Mouse (Mus musculus) hindbrain, embryonic 14.5 days (tissue): ENCODE results near the gene Hist1h2ab. TPM values are rescaled to one million over a fixed set of nuclear protein-coding genes. Genes with fewer than 3 reads are reported as not detected.

Experiments used
- microRNA-seq: library from miRNA; unstranded; fragments of <30 nt; microRNA quantifications from one replicate; pipeline ENCODE4, GENCODE M21; 2016
- polyA plus RNA-seq: library from polyadenylated mRNA; unstranded; fragments of >200 nt; fragmentation: Nextera tagmentation; extraction: Ambion mirVana; gene quantifications from 2 replicates; pipeline ENCODE4 v1.2.1, GENCODE M21; 2014

Hist1h2ab gene
- polyA plus RNA-seq, 1 experiment from 2014 or later, result 6.7 TPM

Small RNAs within 50 kb of the gene (microRNA-seq; reads per million reads assigned to microRNA genes)
- gene Gm44314 (not detected), gene Gm44484 (not detected)

Other genes with a start within 250 kb of the Hist1h2ab start
- gene Hist1h4h, start 220.1 kb upstream of the Hist1h2ab start, polyA plus RNA-seq, result 3.2 and 3.3 TPM in 2 replicates
- 0.81 and 3.3 TPM in 2 replicates for gene Hist1h2af, start 217.2 kb upstream of the Hist1h2ab start, polyA plus RNA-seq
- 1.2 TPM in 1 of 2 replicates, not detected in the other for gene Hist1h3g, start 215.7 kb upstream of the Hist1h2ab start, polyA plus RNA-seq
- gene Hist1h2bh, start 207.7 kb upstream of the Hist1h2ab start, polyA plus RNA-seq, result 0.22 TPM in 1 of 2 replicates, not detected in the other
- 0.28 and 0.29 TPM in 2 replicates for gene Hist1h3f, start 207.1 kb upstream of the Hist1h2ab start, polyA plus RNA-seq
- not detected in 2 replicates for gene Hist1h4f, start 199.5 kb upstream of the Hist1h2ab start, polyA plus RNA-seq
- 0.12 and 0.17 TPM in 2 replicates for gene Hist1h1d, start 197.9 kb upstream of the Hist1h2ab start, polyA plus RNA-seq
- gene Hist1h3e, start 188.8 kb upstream of the Hist1h2ab start, polyA plus RNA-seq, result 1.5 and 3.1 TPM in 2 replicates
- gene Hist1h2ae, start 179.9 kb upstream of the Hist1h2ab start, polyA plus RNA-seq, result 21.8 and 22.5 TPM in 2 replicates
- 0.94 and 2.3 TPM in 2 replicates for gene Hist1h2bg, start 179.7 kb upstream of the Hist1h2ab start, polyA plus RNA-seq
- 0.91 and 1.8 TPM in 2 replicates for gene Hist1h2bf, start 176.9 kb upstream of the Hist1h2ab start, polyA plus RNA-seq
- 0.77 TPM in 1 of 2 replicates, not detected in the other for gene Hist1h2ad, start 176.7 kb upstream of the Hist1h2ab start, polyA plus RNA-seq
- 1.4 and 2.2 TPM in 2 replicates for gene Hist1h3d, start 175.4 kb upstream of the Hist1h2ab start, polyA plus RNA-seq
- 29.1 and 37.2 TPM in 2 replicates for gene Hist1h4d, start 169.5 kb upstream of the Hist1h2ab start, polyA plus RNA-seq
- 0.52 and 1.0 TPM in 2 replicates for gene Hist1h2be, start 130.0 kb upstream of the Hist1h2ab start, polyA plus RNA-seq
- gene Hist1h1e, start 128.6 kb upstream of the Hist1h2ab start, polyA plus RNA-seq, result 4.4 and 5.3 TPM in 2 replicates
- 0.26 and 0.27 TPM in 2 replicates for gene Hist1h2ac, start 67.2 kb upstream of the Hist1h2ab start, polyA plus RNA-seq
- gene Hist1h2bc, start 66.9 kb upstream of the Hist1h2ab start, polyA plus RNA-seq, result 14.5 and 15.1 TPM in 2 replicates
- not detected in 2 replicates for gene Hist1h1t, start 55.3 kb upstream of the Hist1h2ab start, polyA plus RNA-seq
- 3.0 and 3.5 TPM in 2 replicates for gene Hist1h4c, start 52.7 kb upstream of the Hist1h2ab start, polyA plus RNA-seq
- 4.8 and 7.0 TPM in 2 replicates for gene Hfe, start 40.3 kb upstream of the Hist1h2ab start, polyA plus RNA-seq
- gene Hist1h1c, start 12.3 kb upstream of the Hist1h2ab start, polyA plus RNA-seq, result 7.2 and 8.3 TPM in 2 replicates
- 1.1 TPM in 1 of 2 replicates, not detected in the other for gene Hist1h3c, start 5.5 kb upstream of the Hist1h2ab start, polyA plus RNA-seq
- 0.64 TPM in 1 of 2 replicates, not detected in the other for gene Hist1h2bb, start 4.4 kb upstream of the Hist1h2ab start, polyA plus RNA-seq
- gene Hist1h3b, start 1.1 kb downstream of the Hist1h2ab start, polyA plus RNA-seq, result 1.1 and 1.8 TPM in 2 replicates
- 2.1 TPM in 1 of 2 replicates, not detected in the other for gene Hist1h4b, start 5.9 kb downstream of the Hist1h2ab start, polyA plus RNA-seq
- 0.55 TPM in 1 of 2 replicates, not detected in the other for gene Hist1h4a, start 10.1 kb downstream of the Hist1h2ab start, polyA plus RNA-seq
- gene Hist1h3a, start 11.3 kb downstream of the Hist1h2ab start, polyA plus RNA-seq, result 0.94 and 2.1 TPM in 2 replicates
- gene Hist1h1a, start 12.5 kb downstream of the Hist1h2ab start, polyA plus RNA-seq, result 0.50 and 1.1 TPM in 2 replicates
- not detected in 2 replicates for gene Trim38, start 18.8 kb downstream of the Hist1h2ab start, polyA plus RNA-seq
- not detected in 2 replicates for gene Slc17a2, start 55.9 kb downstream of the Hist1h2ab start, polyA plus RNA-seq
- not detected in 2 replicates for gene Slc17a3, start 88.3 kb downstream of the Hist1h2ab start, polyA plus RNA-seq
- gene Slc17a1, start 116.6 kb downstream of the Hist1h2ab start, polyA plus RNA-seq, result not detected in 2 replicates
- gene Slc17a4, start 163.9 kb downstream of the Hist1h2ab start, polyA plus RNA-seq, result not detected in 2 replicates
- not detected in 2 replicates for gene Hist1h2ba, start 183.0 kb downstream of the Hist1h2ab start, polyA plus RNA-seq
- gene Hist1h2aa, start 183.3 kb downstream of the Hist1h2ab start, polyA plus RNA-seq, result not detected in 2 replicates
- gene Scgn, start 240.1 kb downstream of the Hist1h2ab start, polyA plus RNA-seq, result 0.63 and 1.0 TPM in 2 replicates